Mouse (Mus musculus): ENCODE data around the gene Arid5b.

DNA sequence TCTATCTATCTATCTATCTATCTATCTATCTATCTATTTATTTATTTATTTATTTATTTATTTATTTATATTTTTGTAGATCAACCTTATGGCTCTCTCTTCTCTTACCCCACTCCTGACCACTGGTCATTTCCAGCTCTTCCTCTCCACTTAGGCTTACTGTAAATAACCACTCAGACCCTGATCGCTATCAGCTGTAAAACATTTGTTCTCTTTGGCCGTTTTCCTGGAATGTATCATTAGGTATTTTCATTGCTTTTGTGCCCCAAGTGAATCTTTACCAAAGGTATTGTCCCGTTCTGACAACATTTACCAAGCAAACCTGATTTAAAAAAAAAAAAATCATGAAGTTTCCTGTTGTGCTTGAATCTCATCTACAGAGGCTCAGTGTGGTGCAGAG, 188.0 kb downstream of the Arid5b start:
- TF ChIP-seq CTCF (IDR thresholded peaks at IDR 0.05; ENCODE audit: low read depth) (no peak), EP300 (IDR thresholded peaks at IDR 0.05; ENCODE audit: low read depth) (no peak)

Data from liver, postnatal 0 days (tissue).